Mouse (Mus musculus) thymus, postnatal 25 days (tissue): ENCODE results near the gene Ctsd.
"Not testable (repeated sequence)": the region's sequence is repeated elsewhere in the genome, so short reads cannot be mapped to it uniquely, and the experiment has no call there.

Experiments
- DNase-seq: peaks from one replicate; pipeline ENCODE4 v3.0.0; 2022

Ctsd gene

GRCm38 (mm10) chr7:142373641-142374412 lies 14.0 kb downstream of the Ctsd start, which contains the start of gene Ifitm10:
TSS of gene Ifitm10 (minus strand) at chr7:142373753.
- DNase-seq, result no peak

DNA sequence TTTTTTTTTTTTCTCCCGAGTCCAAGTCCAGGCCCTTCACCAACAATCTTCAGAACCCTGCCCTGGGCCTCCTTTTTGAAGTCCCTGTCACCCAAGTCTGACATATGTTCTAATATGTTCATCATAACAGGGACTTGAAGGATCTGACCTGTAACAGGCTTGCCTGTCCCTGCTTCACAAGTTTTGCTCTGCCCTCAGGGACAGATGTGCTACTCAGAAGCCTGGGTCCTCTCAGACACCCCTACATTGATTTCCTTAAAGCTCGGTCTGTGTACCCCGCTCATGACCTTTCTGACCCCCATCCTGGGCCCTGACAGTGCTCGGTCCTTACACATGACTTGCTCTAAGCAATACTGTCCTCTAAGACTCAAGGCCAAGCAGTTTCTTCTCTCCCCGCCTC lies 14.8 kb downstream of the Ctsd start:
- no peak for DNase-seq

GRCm38 (mm10) chr7:142371768-142372661 lies 15.8 kb downstream of the Ctsd start:
- DNase-seq, result peak; percentile 48

DNA sequence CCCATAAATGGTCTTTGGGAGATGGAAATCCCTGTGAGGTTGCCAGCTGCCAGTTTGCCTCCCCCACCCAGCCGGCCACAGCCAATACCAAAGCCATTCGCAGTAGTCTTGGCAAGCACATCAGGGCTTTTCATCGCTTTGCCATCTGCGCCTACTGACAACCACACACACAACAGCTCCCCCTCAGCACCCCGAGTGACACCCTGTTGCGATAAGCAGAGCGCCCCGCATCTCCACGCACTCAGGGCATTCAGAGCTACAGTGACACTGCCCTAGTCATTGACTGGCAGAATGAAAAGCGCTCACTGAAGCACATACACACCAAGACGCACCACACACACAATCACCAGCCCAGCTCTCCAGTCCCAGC lies 16.5 kb downstream of the Ctsd start:
- no peak for DNase-seq

DNA sequence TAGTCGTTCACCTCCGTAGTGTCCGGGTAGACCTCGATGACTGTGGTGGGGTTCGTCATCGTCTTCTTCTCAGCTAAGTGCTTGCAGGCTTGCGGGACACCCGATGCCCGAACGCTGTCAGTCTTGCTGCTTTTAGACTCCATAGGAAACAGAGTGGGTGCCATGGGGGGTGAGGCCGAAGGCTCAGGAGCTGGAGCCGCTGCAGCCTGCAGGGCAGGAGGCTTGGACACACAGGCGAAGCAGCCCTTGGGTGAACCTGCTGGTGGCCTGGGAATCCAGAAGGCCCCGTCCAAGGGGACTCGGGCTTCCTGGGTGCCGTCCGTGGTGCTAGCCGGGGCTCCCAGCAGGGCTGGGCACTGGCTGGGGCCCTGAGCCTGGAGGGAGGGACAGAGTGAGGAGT lies 16.9 kb downstream of the Ctsd start:
- DNase-seq, result no peak

- DNase-seq, result no peak
These were observed 18.0 kb downstream of the Ctsd start for GRCm38 (mm10) chr7:142369820-142370219.

GRCm38 (mm10) chr7:142368856-142369255 lies 19.0 kb downstream of the Ctsd start:
- no peak for DNase-seq

- DNase-seq, result no peak
These were observed 24.7 kb downstream of the Ctsd start for GRCm38 (mm10) chr7:142363107-142363506.

DNA sequence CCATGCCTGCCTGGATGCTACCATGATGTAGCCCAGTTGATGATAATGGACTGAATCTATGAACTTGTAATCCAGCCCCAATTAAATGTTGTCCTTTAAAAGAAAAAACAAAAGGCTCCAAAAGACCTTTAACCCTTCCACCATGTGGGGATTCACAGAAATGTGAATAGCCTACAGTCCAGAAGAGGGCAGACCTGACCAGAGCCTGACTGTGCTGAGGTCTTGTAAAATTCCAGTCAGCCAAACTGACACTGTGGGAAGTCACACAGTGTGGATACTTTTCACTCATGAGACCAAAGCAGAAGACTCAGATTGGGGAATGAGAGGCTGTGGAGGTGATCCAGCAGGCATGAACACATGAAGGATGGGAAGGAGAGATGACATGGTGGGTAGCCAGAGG lies 27.1 kb downstream of the Ctsd start:
- DNase-seq, result no peak

GRCm38 (mm10) chr7:142359129-142359528 lies 28.7 kb downstream of the Ctsd start:
- no peak for DNase-seq

DNA sequence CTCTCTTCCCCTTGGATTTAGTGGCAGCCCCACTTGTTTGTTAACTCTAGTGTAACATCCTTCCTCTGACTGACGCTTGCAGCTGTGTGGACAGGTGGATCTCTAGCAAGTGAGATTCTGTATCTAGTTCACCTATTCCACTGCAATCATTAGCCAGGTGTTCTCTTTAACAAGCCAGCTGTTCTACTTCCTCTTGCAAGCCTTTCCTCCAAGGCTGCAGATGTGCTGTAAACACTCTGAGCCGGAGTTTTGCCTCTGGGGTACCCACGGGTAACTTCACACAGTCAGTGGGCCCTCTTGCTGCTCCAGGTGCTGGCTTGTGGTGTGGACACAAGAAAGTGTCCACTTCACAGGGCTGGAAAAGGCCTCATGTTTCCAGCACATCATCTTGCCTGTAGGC lies 30.3 kb downstream of the Ctsd start:
- DNase-seq, result peak; percentile 26

DNA sequence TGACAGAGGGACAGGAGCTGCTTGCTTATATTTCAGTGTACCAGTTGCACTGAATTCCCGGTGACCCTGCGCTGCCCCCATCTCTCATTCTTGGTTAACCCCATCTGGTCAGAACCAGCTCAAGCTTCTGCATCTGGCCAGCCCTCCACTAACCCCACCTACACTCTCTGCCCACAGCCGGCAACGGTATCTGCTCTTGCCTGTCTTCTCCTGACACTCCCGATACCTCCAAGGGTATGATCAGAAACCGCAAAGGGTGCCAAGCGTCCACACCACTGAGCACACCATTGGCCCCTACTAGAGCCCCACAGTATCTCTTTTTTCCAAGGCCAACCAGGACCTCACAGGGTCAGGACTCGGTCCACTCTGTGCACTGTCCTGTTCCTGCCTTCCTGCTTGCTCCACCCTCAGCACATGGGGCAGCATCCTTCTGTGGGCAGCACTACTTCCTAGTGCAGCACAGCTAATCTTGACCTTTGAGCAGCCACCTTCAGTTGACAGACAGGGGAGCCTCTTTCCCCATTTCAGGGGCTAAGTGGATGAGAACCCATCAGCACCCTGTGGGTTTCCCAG lies 33.1 kb downstream of the Ctsd start:
- peak; percentile 45 for DNase-seq

DNA sequence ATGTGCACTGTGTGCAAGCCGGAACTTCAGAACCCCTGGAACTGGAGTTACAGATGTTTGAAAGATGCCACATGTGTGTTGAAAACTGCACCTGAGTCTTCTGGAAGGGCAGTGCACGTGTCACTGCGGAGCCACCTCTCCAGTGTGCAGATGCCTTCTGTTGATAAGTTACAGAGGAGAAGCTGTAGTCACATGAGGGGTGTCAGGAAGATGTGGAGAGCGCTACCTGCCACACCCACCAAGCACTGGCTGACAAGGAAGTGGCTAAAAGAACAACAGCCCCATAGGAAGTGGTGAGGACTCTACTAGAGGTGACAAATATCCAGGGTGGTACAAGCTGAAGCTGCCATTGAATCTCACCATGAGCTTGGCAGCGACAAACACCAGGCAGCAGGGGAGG lies 34.0 kb downstream of the Ctsd start:
- DNase-seq, result peak; percentile 81

- DNase-seq, result no peak
These were observed 36.3 kb downstream of the Ctsd start for GRCm38 (mm10) chr7:142351569-142351968.

GRCm38 (mm10) chr7:142349308-142349961 lies 38.4 kb downstream of the Ctsd start:
- DNase-seq, result no peak

DNA sequence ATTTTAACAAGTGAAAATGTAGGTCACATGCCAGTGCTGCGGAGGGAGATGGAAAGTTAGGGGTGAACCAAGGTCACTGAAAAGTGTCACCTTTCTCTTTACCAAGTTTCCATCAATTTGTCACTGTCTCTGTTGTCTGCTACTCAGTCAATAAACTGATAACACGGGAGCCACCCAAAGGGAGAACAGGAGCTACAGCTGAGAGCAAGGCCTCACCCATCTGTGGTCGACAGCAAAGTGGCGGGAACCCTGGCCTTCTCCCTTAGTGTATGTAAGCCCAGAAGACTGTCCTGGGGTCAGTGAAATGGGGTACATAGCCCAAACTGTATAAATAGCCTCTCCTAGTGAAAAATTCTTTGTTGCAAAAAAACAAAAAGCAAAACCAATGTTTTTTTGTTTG lies 40.3 kb downstream of the Ctsd start:
- DNase-seq, result no peak

GRCm38 (mm10) chr7:142342247-142342640 lies 45.6 kb downstream of the Ctsd start:
- DNase-seq, result no peak

GRCm38 (mm10) chr7:142341564-142342246 lies 46.1 kb downstream of the Ctsd start:
- peak; percentile 63 for DNase-seq

GRCm38 (mm10) chr7:142340269-142340970 lies 47.4 kb downstream of the Ctsd start:
- peak; percentile 66 for DNase-seq

GRCm38 (mm10) chr7:142335151-142335550 lies 52.7 kb downstream of the Ctsd start:
- DNase-seq, result no peak

DNA sequence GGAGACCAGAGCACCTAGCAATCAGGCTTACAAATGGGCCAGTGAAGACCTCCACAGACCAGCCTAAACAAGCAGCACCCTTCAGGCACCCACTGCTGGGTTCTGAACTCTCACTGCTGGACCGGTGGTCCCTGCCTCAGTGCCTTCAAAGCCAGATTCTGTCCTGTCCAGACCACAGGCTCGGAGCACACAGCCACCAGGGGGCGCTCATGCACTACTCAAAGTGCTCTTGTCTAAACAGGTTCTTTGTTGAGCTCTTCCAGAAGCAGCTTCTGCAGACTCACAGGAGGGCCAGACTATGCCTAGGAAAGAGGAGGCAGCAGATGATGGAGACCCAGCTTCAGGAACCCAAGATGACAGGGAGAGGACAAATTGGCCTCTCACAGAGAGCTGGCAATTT lies 53.6 kb downstream of the Ctsd start:
- DNase-seq, result peak; percentile 88

GRCm38 (mm10) chr7:142332741-142333140 lies 55.1 kb downstream of the Ctsd start:
- not testable (repeated sequence) for DNase-seq
